Mouse (Mus musculus) kidney, adult 2 months (tissue): Measurements from ENCODE around the gene Rap1gap. TPM values are rescaled to one million over a fixed set of nuclear protein-coding genes. Genes with fewer than 3 reads are reported as not detected.

ENCODE experiments used
- DNase-seq: peaks from one replicate; pipeline ENCODE4 v3.0.0; 2021
- H3K27ac ChIP-seq: fragments of 200-500 bp; 2 replicates; pipeline ENCODE4 v1.5.1; 2012; ENCODE audit warnings: low read depth, low read length, control low read depth, inconsistent platforms; ENCODE audit not compliant: insufficient read depth
- H3K27me3 ChIP-seq: fragments of 200-500 bp; replicated peaks from 2 replicates; pipeline ENCODE4 v1.6.1; 2012; ENCODE audit warnings: mild to moderate bottlenecking, moderate library complexity, low read length, inconsistent platforms; ENCODE audit not compliant: control insufficient read depth, insufficient read depth
- H3K36me3 ChIP-seq: fragments of 200-500 bp; 2 replicates; pipeline ENCODE4 v1.6.1; 2012; ENCODE audit warnings: mild to moderate bottlenecking, moderate library complexity, low read length, inconsistent platforms; ENCODE audit not compliant: control insufficient read depth, insufficient read depth
- H3K4me1 ChIP-seq: fragments of 200-500 bp; 2 replicates; pipeline ENCODE4 v1.6.1; 2011; ENCODE audit warnings: low read length; ENCODE audit not compliant: control insufficient read depth, insufficient read depth
- H3K4me3 ChIP-seq: fragments of 200-500 bp; 2 replicates; pipeline ENCODE4 v1.5.1; 2011; ENCODE audit warnings: mild to moderate bottlenecking, low read depth, low read length, control low read depth; ENCODE audit not compliant: insufficient read depth
- CTCF ChIP-seq: fragments of 200-500 bp; conservative IDR thresholded peaks from 2 replicates; pipeline ENCODE4 v1.5.1; 2011; ENCODE audit warnings: low read depth, mild to moderate bottlenecking, control low read depth, low read length, moderate library complexity, mixed read lengths; ENCODE audit not compliant: insufficient read depth, insufficient read length
- POLR2A ChIP-seq: fragments of 200-500 bp; IDR thresholded peaks from one replicate; pipeline ENCODE4 v1.6.1; 2011; ENCODE audit warnings: low read depth, low read length, control low read depth
- WGBS: fragments of 180-500 bp; shearing (Covaris S2); methylation state at CpG from one replicate; pipeline ENCODE4 v1.1.7; 2018; 5-methylcytosine and 5-hydroxymethylcytosine counted together
- polyA plus RNA-seq: library from polyadenylated mRNA; depleted of rRNA; stranded (reverse); fragments of >200 nt; gene quantifications from 2 replicates; pipeline ENCODE4 v1.2.3, GENCODE M21; 2012

Rap1gap gene
- polyA plus RNA-seq, 1 experiment: 213 TPM

GRCm38 (mm10) chr4:137667747-137668146, 3.2 kb downstream of the Rap1gap start:
- Histone ChIP-seq H3K36me3 (no peaks in the 10 kb centered on the region), H3K4me3 (no peak overlapping the region), H3K27me3 (no peaks in the 10 kb centered on the region), H3K4me1 (peaks cover 1% of the 10 kb centered on the region; the same call in 1 of the 2 replicates), H3K27ac (no peak overlapping the region)
- TF ChIP-seq POLR2A (no peak), CTCF (no peak)
- 16% methylated on average over 5 of the region's 5 CpGs for WGBS
- DNase-seq: peak; percentile 76

DNA sequence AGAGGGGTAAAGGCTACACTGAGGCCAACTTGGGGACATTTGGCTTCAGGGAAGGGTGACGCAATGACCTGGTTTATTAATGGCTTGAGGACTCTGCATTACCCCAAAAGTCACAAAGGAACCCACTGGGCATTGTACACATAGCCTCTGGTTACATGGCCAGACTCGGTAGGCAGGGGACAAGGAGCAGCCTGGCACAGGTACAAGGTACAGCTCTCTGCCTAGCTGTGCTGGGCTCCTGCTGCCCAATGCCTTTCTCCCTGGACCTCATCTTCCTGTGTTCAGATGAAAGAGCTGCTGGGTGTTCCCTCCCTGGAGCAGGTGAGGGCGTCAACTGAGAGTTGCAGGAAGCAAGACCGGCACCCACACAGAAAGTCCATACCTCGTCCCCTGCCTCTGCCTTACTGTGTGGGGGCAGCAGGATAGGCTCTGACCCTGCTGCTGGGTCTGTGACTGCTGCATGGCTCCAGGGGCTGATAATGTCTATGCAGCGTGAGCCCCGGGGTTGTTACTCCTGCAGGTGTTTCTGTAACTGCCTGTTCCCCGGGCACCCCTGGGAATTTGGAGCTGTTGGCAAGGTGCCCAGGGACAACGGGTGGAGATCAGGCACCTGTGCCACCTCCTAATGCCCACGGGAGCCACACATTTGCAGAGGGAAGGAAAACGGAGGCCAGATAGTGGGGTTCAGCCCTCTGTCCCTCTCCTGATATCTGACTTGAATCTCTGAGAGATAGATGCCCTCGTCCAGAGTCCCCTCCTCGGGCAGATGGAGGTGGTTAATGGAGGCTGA, 7.4 kb downstream of the Rap1gap start:
- Histone ChIP-seq H3K36me3 (no peaks in the 10 kb centered on the region), H3K4me3 (no peak overlapping the region), H3K27me3 (no peaks in the 10 kb centered on the region; the same call in 1 of the 2 replicates), H3K4me1 (no peaks in the 10 kb centered on the region; the same call in 1 of the 2 replicates), H3K27ac (peak overlapping the region; percentile 1; the same call in 1 of the 2 replicates)
- DNase-seq: peak; percentile 29
- WGBS: 50% methylated on average over 13 of the region's 13 CpGs
- TF ChIP-seq POLR2A (no peak), CTCF (no peak)

GRCm38 (mm10) chr4:137675566-137675965, 11.0 kb downstream of the Rap1gap start:
- Histone ChIP-seq H3K27me3 (no peaks in the 10 kb centered on the region; the same call in 1 of the 2 replicates), H3K4me3 (no peak overlapping the region), H3K36me3 (no peaks in the 10 kb centered on the region), H3K27ac (no peak overlapping the region), H3K4me1 (no peaks in the 10 kb centered on the region)
- DNase-seq: no peak
- TF ChIP-seq CTCF (no peak), POLR2A (no peak)
- WGBS: 50% methylated on average over 7 of the region's 7 CpGs

GRCm38 (mm10) chr4:137676057-137676456, 11.5 kb downstream of the Rap1gap start:
- H3K27ac ChIP-seq: no peak overlapping the region
- no peaks in the 10 kb centered on the region; the same call in 1 of the 2 replicates for H3K27me3 ChIP-seq
- WGBS: 17% methylated on average over 11 of the region's 11 CpGs
- H3K4me3 ChIP-seq: no peak overlapping the region
- no peaks in the 10 kb centered on the region for H3K4me1 ChIP-seq
- peak; percentile 83 for TF ChIP-seq CTCF
- no peak for TF ChIP-seq POLR2A
- DNase-seq: peak; percentile 81
- no peaks in the 10 kb centered on the region for H3K36me3 ChIP-seq

DNA sequence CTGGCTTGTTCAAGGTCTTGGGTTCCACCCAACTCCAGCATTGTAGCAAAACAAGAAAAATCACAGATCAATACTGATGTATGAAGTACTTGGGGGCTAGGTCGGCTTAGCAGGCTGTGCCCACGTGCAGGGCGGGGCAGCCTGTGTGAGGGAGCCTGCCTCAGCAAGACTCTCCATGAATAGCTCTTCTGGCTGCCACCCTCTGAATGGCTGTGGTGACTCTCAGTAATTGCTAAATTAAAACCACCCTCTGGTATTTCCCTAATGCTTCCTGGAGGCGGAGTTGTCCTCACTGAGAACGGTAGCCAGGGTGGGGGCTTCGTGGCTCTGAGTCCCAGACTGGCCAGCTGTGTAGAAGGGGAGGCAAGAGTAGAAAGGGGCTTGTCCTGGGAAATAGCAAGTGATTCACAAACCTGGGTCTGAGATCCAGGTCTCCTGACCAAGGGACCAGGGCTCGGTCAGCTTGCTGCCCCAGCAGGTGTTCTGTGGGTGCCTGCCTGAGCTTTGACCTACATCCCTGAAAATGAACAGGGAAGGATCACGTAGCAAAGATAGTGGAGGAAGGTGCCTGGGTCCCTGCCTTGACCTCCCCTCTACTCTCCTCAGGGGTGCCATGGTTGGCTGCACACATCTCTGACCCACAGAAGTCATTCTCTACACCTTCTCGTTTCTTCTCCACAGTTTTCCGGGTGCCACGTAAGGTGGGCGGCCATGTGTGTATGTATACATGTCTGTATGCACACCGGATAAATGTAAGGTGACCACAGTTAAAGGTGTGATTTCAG, 12.4 kb downstream of the Rap1gap start:
- TF ChIP-seq POLR2A (no peak), CTCF (no peak)
- Histone ChIP-seq H3K4me1 (no peaks in the 10 kb centered on the region), H3K27me3 (no peaks in the 10 kb centered on the region; the same call in 1 of the 2 replicates), H3K36me3 (no peaks in the 10 kb centered on the region), H3K27ac (no peak overlapping the region), H3K4me3 (no peak overlapping the region)
- WGBS: 50% methylated on average over 13 of the region's 13 CpGs
- DNase-seq: no peak

- peak; percentile 60 for DNase-seq
- WGBS: 57% methylated on average over 5 of the region's 5 CpGs
- no peaks in the 10 kb centered on the region for H3K4me1 ChIP-seq
- H3K4me3 ChIP-seq: no peak overlapping the region
- TF ChIP-seq POLR2A (no peak), CTCF (no peak)
- H3K27me3 ChIP-seq: no peaks in the 10 kb centered on the region; the same call in 1 of the 2 replicates
- peak overlapping the region; percentile 66 for H3K27ac ChIP-seq
- no peaks in the 10 kb centered on the region for H3K36me3 ChIP-seq
Observed at GRCm38 (mm10) chr4:137677906-137678305, 13.4 kb downstream of the Rap1gap start.

- WGBS: 76% methylated on average over 9 of the region's 9 CpGs
- Histone ChIP-seq H3K4me3 (no peak overlapping the region), H3K36me3 (no peaks in the 10 kb centered on the region), H3K27me3 (no peaks in the 10 kb centered on the region; the same call in 1 of the 2 replicates), H3K27ac (peak overlapping the region; percentile 66), H3K4me1 (no peaks in the 10 kb centered on the region)
- TF ChIP-seq CTCF (no peak), POLR2A (no peak)
- DNase-seq: no peak
Observed at GRCm38 (mm10) chr4:137678568-137678967, 14.0 kb downstream of the Rap1gap start.
